Mouse (Mus musculus) hindbrain, embryonic 10.5 days (tissue): Measurements from ENCODE around the gene Sipa1l2. TPM values are rescaled to one million over a fixed set of nuclear protein-coding genes. Genes with fewer than 3 reads are reported as not detected.
"Not testable (repeated sequence)": the region's sequence is repeated elsewhere in the genome, so short reads cannot be mapped to it uniquely, and the experiment has no call there.

Source experiments
- DNase-seq: peaks from one replicate; pipeline ENCODE4 v3.0.0-alpha.2; 2017; ENCODE audit warnings: low spot score
- H3K27ac ChIP-seq: fragments of 300-500 bp; sonication (generic); 2 replicates; pipeline ENCODE4 v1.5.1; 2016; ENCODE audit warnings: mild to moderate bottlenecking, moderate library complexity
- H3K27me3 ChIP-seq: fragments of 300-500 bp; sonication (generic); 2 replicates; pipeline ENCODE4 v1.6.1; 2016; ENCODE audit warnings: mild to moderate bottlenecking; ENCODE audit not compliant: poor library complexity, insufficient read depth, severe bottlenecking
- H3K36me3 ChIP-seq: fragments of 300-500 bp; sonication (generic); 2 replicates; pipeline ENCODE4 v1.6.1; 2016; ENCODE audit warnings: mild to moderate bottlenecking, moderate library complexity
- H3K4me1 ChIP-seq: fragments of 300-500 bp; sonication (generic); replicated peaks from 2 replicates; pipeline ENCODE4 v1.6.1; 2016; ENCODE audit warnings: mild to moderate bottlenecking
- H3K4me3 ChIP-seq: fragments of 300-500 bp; sonication (generic); 2 replicates; pipeline ENCODE4 v1.5.1; 2016; ENCODE audit warnings: mild to moderate bottlenecking, moderate library complexity
- H3K9me3 ChIP-seq: fragments of 300-500 bp; sonication (generic); 2 replicates; pipeline ENCODE4 v1.6.1; 2016; ENCODE audit warnings: mild to moderate bottlenecking, moderate library complexity
- WGBS: fragments of 180-500 bp; shearing (Covaris S2); methylation state at CpG from one replicate; pipeline ENCODE4 v1.1.7; 2016; 5-methylcytosine and 5-hydroxymethylcytosine counted together
- polyA plus RNA-seq: library from polyadenylated mRNA; unstranded; fragments of >200 nt; fragmentation: Nextera tagmentation; extraction: Ambion mirVana; gene quantifications from 2 replicates; pipeline ENCODE4 v1.2.1, GENCODE M21; 2016

Sipa1l2 gene
- polyA plus RNA-seq, 1 experiment from 2014 or later = 20.1 TPM

DNA sequence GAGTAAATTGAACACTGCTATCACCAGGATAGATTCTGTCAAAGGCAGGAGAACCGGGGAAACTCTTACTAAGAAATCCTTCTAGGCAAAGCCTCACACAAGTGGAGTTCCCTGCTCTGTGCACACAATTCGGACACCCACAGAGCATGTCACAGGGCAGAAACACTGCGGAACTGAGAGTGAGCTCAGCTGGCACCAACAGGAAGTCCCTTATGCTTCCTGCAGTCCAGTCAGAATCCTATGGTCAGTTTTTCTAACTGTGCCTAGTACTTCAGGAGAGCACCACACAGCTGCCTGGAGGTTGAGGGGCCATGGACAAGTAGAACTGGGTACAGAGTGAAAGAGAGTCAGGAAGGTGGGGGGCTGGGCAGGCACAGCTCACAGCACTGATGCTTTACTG lies 41.7 kb downstream of the Sipa1l2 start:
- Histone ChIP-seq H3K4me1 (peaks cover 88% of the 10 kb centered on the region), H3K27me3 (peaks cover 19% of the 10 kb centered on the region; the same call in 1 of the 2 replicates), H3K27ac (peak overlapping the region; percentile 64), H3K36me3 (no peaks in the 10 kb centered on the region), H3K9me3 (no peaks in the 10 kb centered on the region), H3K4me3 (no peak overlapping the region)
- DNase-seq = no peak
- WGBS = 50% methylated on average over 3 of the region's 3 CpGs

DNA sequence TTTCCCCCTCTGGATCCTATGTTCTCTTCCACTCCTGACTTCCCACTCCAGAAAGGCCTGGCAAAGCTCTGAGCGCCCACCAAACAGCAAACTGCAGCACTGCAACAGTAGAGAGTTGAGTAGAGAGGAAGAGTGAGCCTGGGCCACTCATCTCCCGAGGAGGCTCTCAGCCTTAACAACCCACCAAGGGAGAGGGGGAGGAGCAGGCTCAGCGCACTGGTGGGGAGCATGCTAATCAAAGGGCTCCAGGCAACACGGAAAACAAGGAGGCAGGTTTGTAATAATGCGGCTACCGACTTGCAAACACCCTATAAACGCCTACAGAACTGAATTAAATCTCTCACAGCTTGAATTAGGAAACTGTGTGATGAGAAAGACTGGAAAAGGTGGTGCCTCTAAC lies 42.6 kb downstream of the Sipa1l2 start:
- DNase-seq = no peak
- Histone ChIP-seq H3K27me3 (peaks cover 19% of the 10 kb centered on the region; the same call in 1 of the 2 replicates), H3K4me3 (no peak overlapping the region), H3K36me3 (no peaks in the 10 kb centered on the region), H3K4me1 (peaks cover 88% of the 10 kb centered on the region), H3K27ac (peak overlapping the region; percentile 69), H3K9me3 (no peaks in the 10 kb centered on the region)
- 7% methylated on average over 7 of the region's 7 CpGs for WGBS

GRCm38 (mm10) chr8:125526582-125526981 lies 43.0 kb downstream of the Sipa1l2 start:
- Histone ChIP-seq H3K36me3 (no peaks in the 10 kb centered on the region), H3K4me1 (peaks cover 88% of the 10 kb centered on the region), H3K27ac (peak overlapping the region; percentile 69), H3K9me3 (no peaks in the 10 kb centered on the region), H3K27me3 (peaks cover 16% of the 10 kb centered on the region; the same call in 1 of the 2 replicates), H3K4me3 (no peak overlapping the region)
- DNase-seq = no peak
- WGBS = 42% methylated on average over 7 of the region's 7 CpGs

- DNase-seq = no peak
- H3K27ac ChIP-seq = no peak overlapping the region
- H3K27me3 ChIP-seq = peaks cover 4% of the 10 kb centered on the region; the same call in 1 of the 2 replicates
- H3K4me1 ChIP-seq = peaks cover 88% of the 10 kb centered on the region
- H3K9me3 ChIP-seq = no peaks in the 10 kb centered on the region
- 87% methylated on average over 2 of the region's 2 CpGs for WGBS
- no peak overlapping the region for H3K4me3 ChIP-seq
- H3K36me3 ChIP-seq = no peaks in the 10 kb centered on the region
Observed at GRCm38 (mm10) chr8:125524479-125524878, 45.1 kb downstream of the Sipa1l2 start.

- no peak for DNase-seq
- WGBS = 31% methylated on average over 5 of the region's 5 CpGs
- Histone ChIP-seq H3K36me3 (0 out of 2 replicates have a peak, but pooled peaks cover 2% of the 10 kb centered on the region), H3K9me3 (no peaks in the 10 kb centered on the region), H3K4me3 (peak overlapping the region; percentile 7; the same call in 1 of the 2 replicates), H3K4me1 (peaks cover 88% of the 10 kb centered on the region), H3K27me3 (peaks cover 4% of the 10 kb centered on the region), H3K27ac (peak overlapping the region; percentile 76)
Observed at GRCm38 (mm10) chr8:125523213-125523612, 46.4 kb downstream of the Sipa1l2 start.

DNA sequence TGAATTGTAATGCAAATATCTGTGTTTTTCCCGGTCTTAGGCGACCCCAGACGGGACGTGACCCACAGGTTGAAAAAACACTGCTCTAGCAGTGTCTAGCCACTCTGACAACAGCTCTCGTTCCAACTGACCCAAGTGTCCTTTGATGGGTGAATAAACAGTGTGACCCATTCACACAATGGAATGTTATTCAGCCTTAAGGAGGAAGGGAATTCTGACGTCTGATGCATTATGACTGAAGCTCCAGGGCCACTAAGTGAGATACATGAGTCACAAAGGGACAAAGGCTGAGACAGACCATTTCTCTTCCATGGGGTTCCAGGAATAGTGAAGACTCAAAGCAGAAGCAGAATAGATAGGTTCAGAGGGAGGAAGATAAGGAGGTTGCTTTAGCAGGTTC lies 47.5 kb downstream of the Sipa1l2 start:
- Histone ChIP-seq H3K4me3 (no peak overlapping the region), H3K36me3 (0 out of 2 replicates have a peak, but pooled peaks cover 2% of the 10 kb centered on the region), H3K4me1 (peaks cover 86% of the 10 kb centered on the region), H3K27ac (peak overlapping the region; percentile 76), H3K27me3 (no peaks in the 10 kb centered on the region; the same call in 1 of the 2 replicates), H3K9me3 (no peaks in the 10 kb centered on the region)
- no peak for DNase-seq
- WGBS = 17% methylated on average over 6 of the region's 6 CpGs

- Histone ChIP-seq H3K36me3 (0 out of 2 replicates have a peak, but pooled peaks cover 2% of the 10 kb centered on the region), H3K27me3 (no peaks in the 10 kb centered on the region; the same call in 1 of the 2 replicates), H3K4me1 (peaks cover 84% of the 10 kb centered on the region), H3K4me3 (no peak overlapping the region), H3K9me3 (no peaks in the 10 kb centered on the region), H3K27ac (peak overlapping the region; percentile 76)
- DNase-seq = no peak
- WGBS = 72% methylated on average over 7 of the region's 7 CpGs
Observed at GRCm38 (mm10) chr8:125521087-125521486, 48.5 kb downstream of the Sipa1l2 start.

GRCm38 (mm10) chr8:125520308-125520707 lies 49.3 kb downstream of the Sipa1l2 start:
- not testable (repeated sequence) for H3K27ac ChIP-seq, H3K9me3 ChIP-seq, H3K36me3 ChIP-seq, H3K4me3 ChIP-seq, H3K27me3 ChIP-seq, DNase-seq
- peaks cover 86% of the 10 kb centered on the region for H3K4me1 ChIP-seq
- 82% methylated on average over 2 of the region's 2 CpGs for WGBS

DNA sequence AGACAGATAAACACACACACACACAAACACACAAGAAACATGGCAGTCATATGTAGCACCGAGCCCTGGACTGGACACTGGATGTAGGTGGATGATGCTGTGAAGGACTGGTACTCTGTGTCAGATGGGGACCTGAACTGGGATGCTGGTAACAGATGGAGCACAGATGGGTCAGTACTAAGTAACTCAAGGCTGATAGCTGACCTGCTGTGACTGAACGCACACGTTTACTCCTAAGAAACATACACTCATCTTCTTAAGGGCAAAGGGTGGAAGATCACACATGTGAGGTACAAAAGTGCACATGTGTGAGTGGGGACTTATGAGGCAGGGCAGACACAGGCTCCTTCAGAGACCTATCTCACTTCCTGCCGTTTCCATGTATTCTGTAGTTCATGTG lies 50.7 kb downstream of the Sipa1l2 start:
- H3K4me1 ChIP-seq = peaks cover 96% of the 10 kb centered on the region
- 83% methylated on average over 4 of the region's 4 CpGs for WGBS
- DNase-seq = no peak
- H3K27me3 ChIP-seq = no peaks in the 10 kb centered on the region; the same call in 1 of the 2 replicates
- H3K27ac ChIP-seq = peak overlapping the region; percentile 64; the same call in 1 of the 2 replicates
- no peak overlapping the region for H3K4me3 ChIP-seq
- no peaks in the 10 kb centered on the region for H3K9me3 ChIP-seq
- H3K36me3 ChIP-seq = 0 out of 2 replicates have a peak, but pooled peaks cover 2% of the 10 kb centered on the region

GRCm38 (mm10) chr8:125518301-125518700 lies 51.3 kb downstream of the Sipa1l2 start:
- no peak overlapping the region for H3K4me3 ChIP-seq
- H3K27ac ChIP-seq = peak overlapping the region; percentile 64
- no peak for DNase-seq
- 82% methylated on average over 6 of the region's 6 CpGs for WGBS
- H3K9me3 ChIP-seq = no peaks in the 10 kb centered on the region
- 0 out of 2 replicates have a peak, but pooled peaks cover 2% of the 10 kb centered on the region for H3K36me3 ChIP-seq
- H3K4me1 ChIP-seq = peaks cover 96% of the 10 kb centered on the region
- peaks cover under 1% of the 10 kb centered on the region; the same call in 1 of the 2 replicates for H3K27me3 ChIP-seq

GRCm38 (mm10) chr8:125517397-125517796 lies 52.2 kb downstream of the Sipa1l2 start:
- 76% methylated on average over 8 of the region's 8 CpGs for WGBS
- Histone ChIP-seq H3K36me3 (0 out of 2 replicates have a peak, but pooled peaks cover 2% of the 10 kb centered on the region), H3K27me3 (peaks cover 5% of the 10 kb centered on the region; the same call in 1 of the 2 replicates), H3K27ac (no peak overlapping the region), H3K4me1 (peaks cover 94% of the 10 kb centered on the region), H3K4me3 (no peak overlapping the region), H3K9me3 (no peaks in the 10 kb centered on the region)
- DNase-seq = no peak

GRCm38 (mm10) chr8:125516115-125516905 lies 53.3 kb downstream of the Sipa1l2 start:
- no peak for DNase-seq
- 64% methylated on average over 6 of the region's 6 CpGs for WGBS
- no peaks in the 10 kb centered on the region for H3K9me3 ChIP-seq
- 0 out of 2 replicates have a peak, but pooled peaks cover 2% of the 10 kb centered on the region for H3K36me3 ChIP-seq
- peaks cover 92% of the 10 kb centered on the region for H3K4me1 ChIP-seq
- 0 out of 2 replicates have a peak overlapping the region, but pooled peaks have one; percentile 24 for H3K27ac ChIP-seq
- H3K4me3 ChIP-seq = no peak overlapping the region
- H3K27me3 ChIP-seq = peaks cover 5% of the 10 kb centered on the region; the same call in 1 of the 2 replicates

DNA sequence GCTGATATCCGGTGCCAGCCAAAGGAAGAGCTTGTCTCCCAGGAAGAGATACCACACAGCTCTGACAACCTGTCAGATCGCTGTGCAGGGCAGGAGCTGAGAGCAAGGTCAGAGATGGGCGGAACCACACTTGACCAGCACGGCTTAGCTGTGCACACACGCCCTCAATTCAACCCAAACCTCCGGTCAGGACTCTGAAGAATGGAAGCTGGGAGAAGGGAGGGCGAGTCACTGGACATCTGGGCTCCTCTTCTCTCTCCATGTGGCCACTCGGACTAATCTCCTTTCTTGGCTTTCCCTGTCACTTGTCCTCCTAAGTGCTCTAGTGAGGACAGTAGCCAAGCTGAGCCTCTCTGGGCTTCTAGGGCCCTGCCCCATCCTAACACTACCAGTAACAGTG lies 53.9 kb downstream of the Sipa1l2 start:
- Histone ChIP-seq H3K4me3 (no peak overlapping the region), H3K36me3 (0 out of 2 replicates have a peak, but pooled peaks cover 2% of the 10 kb centered on the region), H3K27me3 (peaks cover 5% of the 10 kb centered on the region; the same call in 1 of the 2 replicates), H3K4me1 (peaks cover 92% of the 10 kb centered on the region), H3K27ac (peak overlapping the region; percentile 24; the same call in 1 of the 2 replicates), H3K9me3 (no peaks in the 10 kb centered on the region)
- no peak for DNase-seq
- 55% methylated on average over 8 of the region's 8 CpGs for WGBS
